Comparison of ENCODE assay signal across 22 mouse cellular contexts in genomic region chr11:87279461-87279860, GRCm38 (mm10).
"Had no signal": no experiment of that assay in that cellular context is flagged by ENCODE, and none has a peak within 500 bp of the region (broad histone marks: within the 10 kb centered on the region; RNA-seq: fewer than 3 reads in every experiment).

No protein-coding gene starts in this region.

- H3K27me3 ChIP-seq: kidney, embryonic 15.5 days; limb, embryonic 12.5 days; limb, embryonic 15.5 days; midbrain, embryonic 13.5 days; neural tube, embryonic 15.5 days; stomach, embryonic 15.5 days had no signal

- H3K36me3 ChIP-seq: kidney, embryonic 15.5 days; limb, embryonic 12.5 days; limb, embryonic 15.5 days; neural tube, embryonic 15.5 days; stomach, embryonic 15.5 days had no signal

- H3K9me3 ChIP-seq: kidney, embryonic 15.5 days; limb, embryonic 12.5 days; limb, embryonic 15.5 days; midbrain, embryonic 10.5 days; midbrain, embryonic 13.5 days; neural tube, embryonic 15.5 days; stomach, embryonic 15.5 days had no signal

- DNase-seq: kidney, adult 8-10 months; kidney, postnatal 25 days; left cerebral cortex, postnatal 4 days; liver, postnatal 0 days; lung, embryonic 14.5 days; right cerebral cortex, postnatal 25 days; spleen, adult 18-20 months; thymus, postnatal 36 days had no signal

- ATAC-seq: intestine, postnatal 0 days; liver, postnatal 0 days; lung, postnatal 0 days; midbrain, embryonic 13.5 days; midbrain, embryonic 16.5 days had no signal

- H3K27ac ChIP-seq: kidney, embryonic 15.5 days; limb, embryonic 12.5 days; limb, embryonic 15.5 days; liver, embryonic 14.5 days; macrophage; midbrain, embryonic 10.5 days; midbrain, embryonic 13.5 days; neural tube, embryonic 15.5 days; stomach, embryonic 15.5 days had no signal

- H3K4me3 ChIP-seq: kidney, embryonic 15.5 days; limb, embryonic 12.5 days; limb, embryonic 15.5 days; midbrain, embryonic 10.5 days; midbrain, embryonic 13.5 days; myocyte; neural tube, embryonic 15.5 days; stomach, embryonic 15.5 days had no signal

- H3K9ac ChIP-seq: kidney, embryonic 15.5 days; limb, embryonic 12.5 days; limb, embryonic 15.5 days; liver, embryonic 14.5 days; liver, postnatal 0 days; lung, embryonic 14.5 days; midbrain, embryonic 13.5 days; neural tube, embryonic 15.5 days; stomach, embryonic 15.5 days had no signal

- H3K4me2 ChIP-seq: kidney, embryonic 15.5 days; limb, embryonic 12.5 days; limb, embryonic 15.5 days; liver, embryonic 11.5 days; lung, embryonic 14.5 days; midbrain, embryonic 13.5 days; neural tube, embryonic 15.5 days; stomach, embryonic 15.5 days had no signal
